Mouse (Mus musculus): ENCODE data around the gene Sh3glb1.

The Sh3glb1 gene

DNA sequence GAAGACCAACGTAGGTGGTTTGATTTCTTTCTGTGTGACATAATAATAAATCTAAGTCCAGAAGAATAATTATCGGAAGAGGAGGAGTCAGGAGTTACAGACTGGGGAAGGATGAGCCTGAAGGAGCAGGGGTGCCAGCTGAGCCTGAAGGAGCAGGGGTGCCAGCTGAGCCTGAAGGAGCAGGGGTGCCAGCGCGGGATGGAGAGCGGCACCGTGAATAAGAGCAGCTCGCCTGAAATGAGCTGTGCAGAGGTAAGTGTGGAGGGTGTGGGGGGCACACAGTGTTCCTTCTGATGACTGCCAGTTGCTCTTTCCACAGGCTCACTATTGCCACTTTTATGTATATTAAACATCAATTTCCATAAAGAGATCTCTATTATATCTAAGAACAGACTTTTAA is 5.1 kb downstream of the Sh3glb1 start:
- DNase-seq (ENCODE audit: low spot score in 2 of 2), result no peak

DNA sequence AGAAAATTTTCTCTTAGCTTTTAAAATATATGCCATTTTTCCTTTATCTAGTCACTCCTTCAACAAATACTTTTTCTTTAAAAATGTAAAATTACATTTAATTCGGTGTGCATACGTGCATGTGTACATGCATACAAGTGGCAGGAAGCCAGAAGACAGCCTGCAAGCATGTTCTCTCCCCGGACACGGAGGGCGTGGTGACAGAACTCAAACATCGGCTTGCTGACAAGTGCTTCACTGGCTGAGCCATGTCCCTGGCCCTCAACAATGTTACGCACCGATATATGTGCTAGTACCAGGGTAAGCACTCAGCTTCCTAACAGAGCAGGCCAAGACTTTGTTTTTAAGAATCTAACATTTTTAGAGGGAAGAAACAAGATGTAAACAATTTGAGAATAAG is 5.5 kb downstream of the Sh3glb1 start:
- DNase-seq (ENCODE audit: low spot score in 2 of 2), result peak in 1 of 2 experiments; percentile 37

- peak; percentile 46 to 63 for DNase-seq (ENCODE audit: low spot score in 2 of 2)
Observed at GRCm38 (mm10) chr3:144714126-144714525, 6.0 kb downstream of the Sh3glb1 start.

- no peak for DNase-seq (ENCODE audit: low spot score in 2 of 2)
Observed at GRCm38 (mm10) chr3:144711607-144712206, 8.4 kb downstream of the Sh3glb1 start.

DNA sequence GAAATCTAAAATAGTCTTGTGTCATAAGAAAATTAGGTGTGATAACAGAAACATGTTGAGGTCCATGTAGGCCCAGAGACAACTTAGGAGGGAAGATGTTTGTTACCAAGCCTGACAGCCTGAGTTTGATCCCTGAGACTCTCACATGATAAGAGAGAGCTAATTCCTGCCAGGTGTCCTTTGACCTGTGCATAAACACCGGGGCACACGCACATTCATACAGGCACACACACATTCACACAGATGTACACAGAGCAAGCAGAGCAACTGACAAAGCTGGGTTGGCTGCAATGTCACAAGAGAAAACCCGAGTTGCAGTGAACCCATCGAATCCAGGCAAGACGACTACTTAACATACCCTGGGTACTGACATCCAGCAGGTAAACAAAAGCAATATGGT is 11.5 kb downstream of the Sh3glb1 start:
- no peak for DNase-seq (ENCODE audit: low spot score in 2 of 2)

GRCm38 (mm10) chr3:144703959-144704358 is 16.2 kb downstream of the Sh3glb1 start:
- no peak for DNase-seq (ENCODE audit: low spot score in 2 of 2)

DNA sequence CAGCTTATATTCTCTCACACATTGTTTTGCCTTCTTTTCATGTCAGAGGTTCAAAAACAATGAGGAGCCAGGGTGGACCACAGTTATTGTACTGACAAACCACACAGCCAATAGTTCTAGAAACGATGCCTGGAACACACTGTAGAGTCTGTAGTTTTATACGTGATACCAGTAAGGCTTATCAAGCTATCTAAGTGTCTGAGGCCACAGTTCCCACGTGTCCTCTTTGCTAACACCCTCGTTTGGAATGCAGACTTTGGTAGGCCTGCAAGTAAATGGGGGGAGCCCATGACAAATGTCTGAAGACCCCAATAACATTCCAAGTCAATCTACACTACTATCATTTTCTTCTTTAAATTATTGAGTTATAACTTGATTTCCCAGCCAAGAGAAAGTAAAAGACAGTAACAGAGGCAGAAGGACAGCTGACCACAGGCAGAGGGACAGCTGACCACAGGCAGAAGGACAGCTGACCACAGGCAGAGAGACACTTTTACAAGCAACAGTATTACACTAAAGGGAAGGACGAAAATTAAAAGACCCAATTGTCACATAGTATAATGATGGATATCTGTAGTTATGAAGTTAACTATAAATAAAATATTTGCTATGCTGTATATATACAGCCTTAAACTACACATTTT is 21.2 kb downstream of the Sh3glb1 start:
- DNase-seq (ENCODE audit: low spot score in 2 of 2), result no peak

- DNase-seq (ENCODE audit: low spot score in 2 of 2), result no peak
Observed at GRCm38 (mm10) chr3:144697942-144698341, 22.2 kb downstream of the Sh3glb1 start.

DNA sequence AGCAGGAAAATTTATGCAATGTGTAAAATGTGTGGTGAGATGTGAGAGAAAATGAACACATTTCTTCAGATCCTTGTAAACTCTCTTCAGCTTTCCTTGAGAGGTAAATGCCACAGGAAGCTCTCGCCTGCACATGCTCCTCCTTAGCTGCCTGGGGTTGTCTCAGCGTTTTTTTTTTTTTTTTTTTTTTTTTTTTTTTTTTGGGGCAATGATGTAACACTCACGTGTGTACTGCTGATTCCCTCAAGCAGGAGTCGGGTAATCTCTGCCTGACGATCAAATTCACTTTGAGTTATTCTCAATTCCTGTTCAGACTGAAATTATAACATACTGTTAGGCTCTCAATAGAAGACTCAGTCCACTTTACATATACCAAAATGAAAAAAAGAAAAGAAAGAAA is 23.0 kb downstream of the Sh3glb1 start:
- DNase-seq (ENCODE audit: low spot score in 2 of 2), result no peak

- no peak for DNase-seq (ENCODE audit: low spot score in 2 of 2)
Observed at GRCm38 (mm10) chr3:144694941-144695340, 25.2 kb downstream of the Sh3glb1 start.

DNA sequence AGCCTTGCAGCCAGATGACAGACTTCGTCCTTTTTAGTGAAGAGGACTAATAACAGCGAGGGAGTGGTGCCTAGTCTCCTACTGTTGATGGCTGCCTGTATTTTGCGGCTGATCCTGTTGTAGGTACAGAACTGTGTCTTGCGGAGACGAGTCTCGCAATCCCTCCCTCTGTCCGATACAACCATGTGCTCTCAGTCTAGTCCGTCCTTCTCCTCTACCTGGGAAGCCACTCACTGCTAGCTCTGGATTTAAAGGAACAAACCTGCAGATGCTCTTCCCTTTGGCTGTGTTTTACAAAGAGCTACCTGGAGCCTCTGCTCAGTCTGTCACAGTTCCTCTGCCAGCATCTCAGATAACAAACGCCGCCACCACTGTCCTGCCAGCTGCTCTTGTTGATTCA is 26.1 kb downstream of the Sh3glb1 start:
- DNase-seq (ENCODE audit: low spot score in 2 of 2), result no peak

- DNase-seq (ENCODE audit: low spot score in 2 of 2), result peak in 1 of 2 experiments; percentile 30
Observed at GRCm38 (mm10) chr3:144692052-144692451, 28.1 kb downstream of the Sh3glb1 start.

- no peak for DNase-seq (ENCODE audit: low spot score in 2 of 2)
Observed at GRCm38 (mm10) chr3:144689236-144689635, 30.9 kb downstream of the Sh3glb1 start.

- no peak for DNase-seq (ENCODE audit: low spot score in 2 of 2)
Observed at GRCm38 (mm10) chr3:144688284-144688683, 31.9 kb downstream of the Sh3glb1 start.

DNA sequence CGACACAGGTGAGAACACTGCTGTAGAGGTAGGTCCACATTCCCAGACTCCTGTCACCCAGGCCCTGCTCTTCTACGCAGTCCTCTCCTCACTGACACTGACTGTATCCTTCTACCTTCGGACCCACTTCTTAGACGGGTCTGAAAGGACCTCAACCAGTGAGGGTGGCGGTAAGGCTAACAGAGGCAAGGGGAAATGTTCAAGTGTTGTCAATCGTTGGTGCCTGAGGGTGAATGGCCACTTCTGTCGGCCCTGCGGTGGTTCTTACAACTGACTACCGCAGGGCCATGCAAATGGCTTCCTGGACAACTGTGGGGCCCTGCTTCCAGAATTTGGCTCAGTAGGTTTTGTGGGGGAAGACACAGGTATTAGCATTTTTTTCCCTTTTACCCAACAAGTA is 32.5 kb downstream of the Sh3glb1 start:
- DNase-seq (ENCODE audit: low spot score in 2 of 2), result no peak

- DNase-seq (ENCODE audit: low spot score in 2 of 2), result no peak
Observed at GRCm38 (mm10) chr3:144686146-144686545, 34.0 kb downstream of the Sh3glb1 start.

DNA sequence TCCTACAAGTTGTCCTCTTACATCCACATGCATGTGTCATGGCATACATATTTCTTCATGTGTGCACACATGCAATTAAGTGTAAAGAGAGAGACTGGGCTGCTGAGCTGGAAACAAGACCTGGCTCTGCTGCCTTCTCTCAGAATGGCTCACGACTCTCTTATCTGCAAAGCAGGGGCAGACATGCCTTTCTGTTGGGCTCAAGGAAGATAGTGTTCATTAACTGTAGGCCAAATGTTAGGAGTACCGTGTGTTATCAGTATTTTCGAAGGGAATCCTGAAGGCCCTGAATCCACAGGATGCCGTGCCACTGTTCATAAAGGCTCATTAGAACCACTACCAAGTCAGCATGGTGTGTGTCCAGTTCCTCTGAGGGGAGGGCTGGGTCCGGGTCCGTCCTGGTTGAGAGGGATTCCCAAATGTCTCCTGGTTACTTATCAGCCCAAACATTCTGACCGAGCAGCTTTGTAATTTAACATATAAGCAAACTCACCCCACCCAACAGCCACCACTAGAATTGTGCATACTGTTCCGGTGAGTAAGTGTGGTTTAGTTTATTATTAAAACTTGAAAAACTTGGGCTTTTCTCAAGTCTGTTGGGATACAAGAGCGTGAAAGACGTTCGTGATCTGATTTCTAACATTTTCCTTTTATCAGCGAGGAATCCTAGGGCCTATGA is 36.9 kb downstream of the Sh3glb1 start:
- no peak for DNase-seq (ENCODE audit: low spot score in 2 of 2)

DNA sequence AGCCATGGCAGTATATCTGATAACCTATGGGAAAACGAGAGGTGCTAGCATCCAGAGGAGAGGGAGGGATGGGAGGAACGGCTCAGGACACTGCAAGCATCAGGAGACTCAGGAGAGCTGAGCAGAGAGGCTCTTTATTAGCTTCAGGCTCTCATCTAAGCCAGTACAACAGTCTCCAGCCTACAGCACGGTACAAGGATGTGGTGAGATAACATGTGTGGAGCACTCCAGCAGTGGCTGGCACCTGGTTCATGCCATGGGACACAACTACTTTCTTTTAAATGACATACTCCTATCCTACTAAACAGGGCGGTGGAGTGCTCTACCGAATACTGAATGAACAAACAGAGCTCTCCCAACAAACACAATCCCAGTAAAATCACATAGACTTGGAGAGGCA is 38.6 kb downstream of the Sh3glb1 start:
- no peak for DNase-seq (ENCODE audit: low spot score in 2 of 2)

- peak in 1 of 2 experiments; percentile 33 for DNase-seq (ENCODE audit: low spot score in 2 of 2)
Observed at GRCm38 (mm10) chr3:144679701-144680159, 40.4 kb downstream of the Sh3glb1 start.

DNA sequence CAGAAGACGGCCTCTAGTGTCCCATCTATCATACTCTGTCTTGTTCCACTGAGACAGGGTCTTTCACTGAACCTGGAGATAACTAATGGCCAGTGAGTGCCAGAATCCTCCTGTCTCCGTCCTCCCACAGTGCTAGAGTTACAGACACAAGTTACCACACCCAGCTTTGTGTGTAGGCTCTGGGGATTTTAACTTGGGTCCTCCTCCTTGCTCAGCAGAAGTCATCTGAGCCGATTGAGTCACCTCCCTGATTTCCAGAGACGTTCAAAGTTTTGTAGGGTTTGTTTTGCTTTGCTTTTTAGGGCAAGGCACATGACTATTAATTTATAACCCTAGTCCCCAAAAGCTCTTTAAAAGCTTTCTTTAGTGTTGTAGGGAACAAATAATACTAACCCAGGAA is 41.0 kb downstream of the Sh3glb1 start:
- no peak for DNase-seq (ENCODE audit: low spot score in 2 of 2)

GRCm38 (mm10) chr3:144677751-144678150 is 42.4 kb downstream of the Sh3glb1 start:
- DNase-seq (ENCODE audit: low spot score in 2 of 2), result no peak

DNA sequence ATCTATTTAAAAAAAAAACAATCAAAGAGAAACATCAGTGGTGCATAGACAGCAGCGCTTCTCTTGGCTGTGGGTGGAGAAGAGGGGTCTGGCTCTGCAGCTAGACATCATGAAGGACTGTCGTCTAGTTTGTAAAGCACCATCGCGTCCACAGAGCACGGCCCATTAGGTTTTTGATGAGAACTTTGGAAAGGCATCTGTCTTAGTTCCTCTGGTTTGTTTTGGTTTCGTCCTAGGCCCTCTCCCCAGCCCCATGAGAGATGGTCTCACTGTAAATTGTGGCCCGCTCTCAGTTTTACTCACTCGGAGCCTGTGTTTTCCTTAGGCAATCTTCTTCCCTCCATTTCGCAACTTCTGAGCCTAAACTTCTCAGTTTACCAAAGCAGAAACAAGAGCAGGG is 43.9 kb downstream of the Sh3glb1 start:
- DNase-seq (ENCODE audit: low spot score in 2 of 2), result no peak

DNA sequence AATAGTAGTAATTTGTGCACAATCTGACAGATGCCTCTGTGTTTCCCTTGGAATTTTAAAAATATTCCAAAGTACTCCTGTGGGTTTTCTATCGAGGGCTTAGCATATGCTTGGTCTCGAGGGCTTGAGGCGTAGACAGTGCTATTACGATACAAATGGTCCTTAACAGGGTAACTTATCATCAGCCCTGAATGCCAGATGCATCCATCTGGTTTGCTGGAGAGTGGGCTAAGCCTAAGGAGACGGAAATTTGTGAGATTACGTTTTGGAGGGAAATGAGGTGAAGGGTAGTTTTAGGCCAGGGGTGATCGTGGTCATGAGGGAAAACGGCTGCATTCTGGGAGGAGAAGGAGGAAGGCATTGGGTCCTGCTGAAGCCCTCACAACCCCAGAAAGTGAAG is 48.1 kb downstream of the Sh3glb1 start:
- DNase-seq (ENCODE audit: low spot score in 2 of 2), result peak; percentile 39 to 52
